ENCODE assay signal across 7 mouse cellular contexts in the genomic region with DNA sequence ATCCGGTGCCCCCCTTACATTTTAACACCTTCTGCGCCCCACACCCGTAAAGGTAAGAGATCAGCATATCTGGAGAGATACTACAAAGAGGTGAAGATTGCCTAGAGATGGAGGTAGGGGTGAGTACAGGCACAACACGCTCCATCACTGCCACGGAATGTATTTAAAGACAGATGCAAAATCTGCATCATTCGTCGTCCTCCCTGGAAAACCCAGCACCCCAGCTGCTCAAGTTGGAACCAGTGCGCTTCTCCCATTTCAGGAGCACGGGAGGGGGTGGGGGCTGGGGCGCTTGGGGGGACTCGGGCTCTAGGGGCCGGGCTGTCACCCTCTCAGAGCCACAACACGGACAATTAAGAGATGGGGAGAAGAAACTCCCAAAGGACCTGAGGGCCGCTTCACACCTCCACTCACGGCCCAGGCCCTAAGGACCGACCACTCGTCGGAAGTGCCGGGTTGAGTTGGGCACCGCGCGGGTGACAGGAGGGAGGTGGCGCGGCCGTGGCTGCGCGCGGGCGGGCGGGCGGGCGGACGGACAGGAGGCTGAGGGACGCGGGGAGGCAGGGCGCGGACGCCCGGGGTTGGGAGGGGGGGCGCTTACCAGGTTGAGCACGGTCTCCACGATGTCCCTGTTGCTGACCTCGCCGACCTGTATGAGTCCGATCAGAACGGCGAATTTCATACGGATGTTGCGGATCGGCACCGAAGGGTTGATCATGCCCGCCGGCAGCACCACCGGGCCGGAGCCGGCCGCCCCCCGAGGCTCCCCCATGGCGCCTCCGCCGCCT. TPM values are rescaled to one million over a fixed set of nuclear protein-coding genes. Genes with fewer than 3 reads are reported as not detected.
DNase-seq lines count a peak whose midpoint lies in the region; ATAC-seq and TF ChIP-seq lines count a peak whose summit lies in the region.

No protein-coding gene starts in this region.

- under 1% methylated on average over 45 of the region's 61 CpGs for WGBS in heart, embryonic 16.5 days
- WGBS in stomach, embryonic 14.5 days: 1% methylated on average over 43 of the region's 61 CpGs

- H3K4me1 ChIP-seq in ES-E14 (ENCODE audit: control insufficient read depth in 2 of 2, insufficient read depth in 2 of 2, low read length in 2 of 2, poor library complexity in 1 of 2): no peaks in the 10 kb centered on the region
- H3K4me1 ChIP-seq in heart, embryonic 16.5 days (ENCODE audit: control insufficient read depth, insufficient read depth, low read length): peaks cover 16% of the 10 kb centered on the region
- H3K4me1 ChIP-seq in stomach, embryonic 14.5 days (ENCODE audit: control insufficient read depth, insufficient read depth, low read length): peaks cover 2% of the 10 kb centered on the region; the same call in 1 of the 2 replicates

- H3K27ac ChIP-seq in ES-E14 (ENCODE audit: insufficient read depth, low read depth, low read length, poor library complexity, severe bottlenecking): no peak overlapping the region
- H3K27ac ChIP-seq in heart, embryonic 16.5 days (ENCODE audit: low read length): peak overlapping the region; percentile 88
- H3K27ac ChIP-seq in stomach, embryonic 14.5 days (ENCODE audit: low read length): peak overlapping the region; percentile 48; the same call in 1 of the 2 replicates

- no peaks in the 10 kb centered on the region for H3K9me3 ChIP-seq in ES-E14 (ENCODE audit: control insufficient read depth, insufficient read depth, low read depth, low read length)
- no peaks in the 10 kb centered on the region for H3K9me3 ChIP-seq in heart, embryonic 16.5 days (replicated peaks; ENCODE audit: control insufficient read depth, low read length)
- H3K9me3 ChIP-seq in stomach, embryonic 14.5 days (ENCODE audit: control insufficient read depth, low read depth, low read length): no peaks in the 10 kb centered on the region

- peak overlapping the region; percentile 80 for H3K9ac ChIP-seq in ES-E14 (ENCODE audit: insufficient read depth, low read depth, low read length, poor library complexity, severe bottlenecking)
- peak overlapping the region; percentile 89 for H3K9ac ChIP-seq in heart, embryonic 16.5 days (ENCODE audit: low read length)
- H3K9ac ChIP-seq in stomach, embryonic 14.5 days (replicated peaks; ENCODE audit: low read depth, low read length): peak overlapping the region; percentile 60

- DNase-seq in 3T3-L1 (ENCODE audit: low read depth, low spot score) (peak; percentile 50), ES-E14 (ENCODE audit: low read depth, low spot score) (no peak)
- DNase-seq in embryo, embryonic 11 days: peak; percentile 51
- peak; percentile 44 to 53 for DNase-seq in layer of hippocampus, postnatal 10 days (ENCODE audit: low spot score in 2 of 2)
- DNase-seq in lung, postnatal 14 days: peak; percentile 7

- in situ Hi-C loops in ES-E14 (cut with MboI; ENCODE audit: low sequenced_read_pairs in 2 of 2, unreplicated experiment in 2 of 2): no loop called here

- ATAC-seq in heart, embryonic 16.5 days (replicated peaks; ENCODE audit: extremely low read depth, insufficient read depth, low FRiP score): peak; percentile 73
- ATAC-seq in stomach, embryonic 14.5 days (ENCODE audit: insufficient number of reproducible peaks, insufficient read depth, low FRiP score, low read depth): peak; percentile 47

- peak overlapping the region; percentile 91 for H3K4me2 ChIP-seq in heart, embryonic 16.5 days (ENCODE audit: low read depth, low read length)
- H3K4me2 ChIP-seq in stomach, embryonic 14.5 days (replicated peaks; ENCODE audit: low read depth, low read length): peak overlapping the region; percentile 60

- H3K4me3 ChIP-seq in ES-E14 (ENCODE audit: insufficient read depth in 1 of 2, low read depth in 1 of 2, low read length in 2 of 2, poor library complexity in 1 of 2, severe bottlenecking in 1 of 2): peak overlapping the region; percentile 66 to 75
- H3K4me3 ChIP-seq in heart, embryonic 16.5 days (ENCODE audit: low read length): peak overlapping the region; percentile 91
- peak overlapping the region; percentile 89 for H3K4me3 ChIP-seq in stomach, embryonic 14.5 days (ENCODE audit: low read depth, low read length)

- H3K27me3 ChIP-seq in heart, embryonic 16.5 days (ENCODE audit: control insufficient read depth, insufficient read depth, low read length): no peaks in the 10 kb centered on the region
- no peaks in the 10 kb centered on the region for H3K27me3 ChIP-seq in stomach, embryonic 14.5 days (ENCODE audit: control insufficient read depth, insufficient read depth, low read length)

- no peaks in the 10 kb centered on the region for H3K36me3 ChIP-seq in ES-E14 (ENCODE audit: control insufficient read depth, insufficient read depth, low read length, poor library complexity, severe bottlenecking)
- no peaks in the 10 kb centered on the region for H3K36me3 ChIP-seq in heart, embryonic 16.5 days (ENCODE audit: control insufficient read depth, insufficient read depth)
- no peaks in the 10 kb centered on the region for H3K36me3 ChIP-seq in stomach, embryonic 14.5 days (ENCODE audit: control insufficient read depth, insufficient read depth, low read length)

TF ChIP-seq in ES-E14, 5 proteins besides CTCF, POLR2A, EP300 and RAD21:
- TF ChIP-seq ZNF384 (IDR thresholded peaks at IDR 0.05; ENCODE audit: low read depth, low read length) (no peak), MAFK (IDR thresholded peaks at IDR 0.05; ENCODE audit: insufficient read depth, low read depth, low read length) (no peak), HCFC1 (IDR thresholded peaks at IDR 0.05; ENCODE audit: borderline replicate concordance, insufficient read depth, low read length) (no peak), ZC3H11A (IDR thresholded peaks at IDR 0.05; ENCODE audit: borderline replicate concordance, low read depth, low read length) (no peak), CHD2 (IDR thresholded peaks at IDR 0.05; ENCODE audit: low read depth, low read length) (no peak)

RNA-seq across cellular contexts. Expression of a gene that starts 0.9 kb away (rescaled TPM):
- total RNA-seq in ES-E14 (2012; rRNA removed): 9.0 and 9.1 TPM in 2 replicates
- 6.9 and 7.0 TPM in 2 replicates for polyA plus RNA-seq in heart, embryonic 16.5 days (2015; fragmentation: Nextera tagmentation; extraction: Ambion mirVana)
- 100 to 1,000 TPM; 197 to 205 TPM for total RNA-seq in layer of hippocampus, postnatal 10 days (2021)
- polyA plus RNA-seq in stomach, embryonic 14.5 days (2014; fragmentation: Nextera tagmentation; extraction: Ambion mirVana): 22.1 and 23.2 TPM in 2 replicates

Comparison
In these comparisons a context has a peak if more than half of its experiments do, and no peak if none do; other contexts are left out.
1. RNA of a gene that starts 0.9 kb away (total RNA-seq): 197 to 205 TPM in layer of hippocampus, postnatal 10 days; 9.0 to 9.1 TPM in ES-E14; every median in the first group is over 10 times any median in the second.
2. Peak in every context shown above with its lines, with median percentiles within 50 percentile points of each other: H3K4me3 ChIP-seq and H3K9ac ChIP-seq.